Mouse (Mus musculus) neural tube, embryonic 11.5 days (tissue): ENCODE results near the gene Stau1. TPM values are rescaled to one million over a fixed set of nuclear protein-coding genes. Genes with fewer than 3 reads are reported as not detected.

Source experiments
- ATAC-seq: fragments of 200-750 bp; cut with Nextera tagmentation; 2 replicates; pipeline ENCODE4 v1.8.0; 2017; ENCODE audit warnings: moderate number of reproducible peaks, mild to moderate bottlenecking, moderate TSS enrichment, moderate library complexity; ENCODE audit not compliant: insufficient read depth, low FRiP score, low TSS enrichment
- DNase-seq: peaks from one replicate; pipeline ENCODE4 v3.0.0-alpha.2; 2015; ENCODE audit warnings: low spot score
- H3K27ac ChIP-seq: fragments of 300-500 bp; sonication (generic); 2 replicates; pipeline ENCODE4 v1.5.1; 2014; ENCODE audit warnings: low read depth, mild to moderate bottlenecking, low read length
- H3K27me3 ChIP-seq: fragments of 300-500 bp; sonication (generic); 2 replicates; pipeline ENCODE4 v1.6.1; 2014; ENCODE audit warnings: mild to moderate bottlenecking, low read length, mixed read lengths; ENCODE audit not compliant: control insufficient read depth, insufficient read depth
- H3K36me3 ChIP-seq: fragments of 300-500 bp; sonication (generic); 2 replicates; pipeline ENCODE4 v1.6.1; 2014; ENCODE audit warnings: mild to moderate bottlenecking, low read length, moderate library complexity, mixed read lengths; ENCODE audit not compliant: control insufficient read depth, insufficient read depth
- H3K4me1 ChIP-seq: fragments of 300-500 bp; sonication (generic); 2 replicates; pipeline ENCODE4 v1.6.1; 2014; ENCODE audit warnings: low read length, mixed read lengths; ENCODE audit not compliant: control insufficient read depth, insufficient read depth
- H3K4me2 ChIP-seq: fragments of 300-500 bp; sonication (generic); 2 replicates; pipeline ENCODE4 v1.6.1; 2014; ENCODE audit warnings: low read depth, mild to moderate bottlenecking, moderate library complexity
- H3K4me3 ChIP-seq: fragments of 300-500 bp; sonication (generic); 2 replicates; pipeline ENCODE4 v1.5.1; 2014; ENCODE audit warnings: low read depth, low read length
- H3K9ac ChIP-seq: fragments of 300-500 bp; sonication (generic); 2 replicates; pipeline ENCODE4 v1.6.1; 2014; ENCODE audit warnings: mild to moderate bottlenecking, low read length
- H3K9me3 ChIP-seq: fragments of 300-500 bp; sonication (generic); 2 replicates; pipeline ENCODE4 v1.6.1; 2016; ENCODE audit warnings: low read length; ENCODE audit not compliant: control insufficient read depth
- WGBS: fragments of 180-500 bp; shearing (Covaris S2); extraction: QIAGEN DNeasy Blood & Tissue Kit; methylation state at CpG from one replicate; pipeline ENCODE4 v1.1.7; 2014; 5-methylcytosine and 5-hydroxymethylcytosine counted together
- polyA plus RNA-seq: library from polyadenylated mRNA; unstranded; fragments of >200 nt; fragmentation: Nextera tagmentation; extraction: Ambion mirVana; gene quantifications from 2 replicates; pipeline ENCODE4 v1.2.1, GENCODE M21; 2014

Stau1 gene
- polyA plus RNA-seq, result 103 and 109 TPM in 2 replicates

DNA sequence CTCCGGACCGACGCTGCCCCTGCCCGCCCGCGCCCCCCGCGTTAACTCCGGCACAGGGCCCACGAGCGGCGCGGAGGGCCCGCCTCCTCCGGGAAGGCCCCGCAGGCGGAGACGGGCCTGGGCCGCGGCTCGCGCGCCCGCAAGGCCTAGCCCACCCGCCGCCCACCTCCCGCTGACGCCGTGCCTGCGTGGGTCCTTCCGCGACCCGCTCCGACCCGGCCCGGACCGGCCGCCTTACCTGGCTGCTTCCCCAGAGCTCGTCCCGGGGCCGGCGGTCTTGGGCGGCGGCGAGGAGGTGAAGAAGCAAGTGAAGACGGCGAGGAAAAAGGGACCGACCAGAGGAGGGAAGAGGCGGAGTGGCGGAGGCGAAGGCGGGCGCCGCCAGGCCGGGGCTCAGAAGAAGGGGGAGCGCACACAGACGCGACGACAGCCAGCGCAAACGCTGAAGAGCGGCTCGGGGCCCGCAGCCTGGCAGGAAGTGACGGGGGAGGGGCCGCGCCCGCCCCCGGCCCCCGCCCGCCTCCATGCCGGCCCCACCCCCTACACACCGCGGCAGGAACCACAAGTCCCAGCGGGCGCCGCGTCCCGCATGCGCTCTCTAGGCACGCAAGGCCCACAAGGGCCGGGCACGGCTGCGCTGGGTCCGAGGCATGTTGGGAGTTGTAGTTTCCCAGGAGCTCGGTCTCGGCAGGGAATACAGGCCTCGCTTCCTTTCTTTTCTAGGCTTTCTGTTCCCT is at the start of gene Stau1:
Gene Stau1, minus strand, starts transcription at position 504 of the 737 bp plus-strand sequence.
- ATAC-seq, result peak; percentile 98

DNA sequence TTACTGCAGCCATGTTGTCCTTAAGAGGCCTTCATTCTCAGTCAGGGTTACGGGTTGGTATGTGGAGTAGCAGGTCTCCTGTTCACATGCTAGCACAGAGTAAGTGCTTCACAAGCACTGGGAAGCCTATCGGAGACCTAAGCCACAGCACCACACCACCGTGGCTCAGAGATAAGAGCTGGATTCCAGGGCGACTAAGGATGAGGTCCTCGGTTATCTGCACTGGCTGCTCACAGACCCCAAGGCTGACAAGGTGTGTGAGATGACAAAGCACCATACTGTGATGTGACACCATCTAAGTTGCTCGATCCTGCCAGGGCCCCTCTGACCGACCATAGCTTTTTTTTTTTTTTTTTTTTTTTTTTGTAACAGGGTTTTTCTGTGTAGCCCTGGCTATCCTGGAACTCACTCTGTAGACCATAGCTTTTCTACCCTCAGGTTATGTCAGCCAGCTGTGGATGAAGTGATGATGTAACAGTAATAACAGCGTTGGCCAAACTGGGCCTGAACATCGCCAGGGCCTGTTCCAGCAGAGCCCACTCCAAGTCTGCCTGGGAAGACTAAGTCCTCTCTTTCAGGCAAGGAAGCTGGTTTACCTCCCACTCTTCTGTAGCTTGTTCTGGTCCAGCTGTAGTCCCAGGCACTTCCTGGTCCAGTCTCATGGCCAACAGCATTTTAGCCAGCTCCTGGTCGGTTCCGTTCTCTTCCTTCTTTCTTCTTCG is 47.5 kb upstream of the Stau1 start:
- WGBS, result 94% methylated on average over 12 of the region's 12 CpGs
- H3K4me1 ChIP-seq, result no peaks in the 10 kb centered on the region
- H3K27me3 ChIP-seq, result no peaks in the 10 kb centered on the region
- H3K9ac ChIP-seq, result no peak overlapping the region
- peaks cover 30% of the 10 kb centered on the region for H3K36me3 ChIP-seq
- H3K4me2 ChIP-seq, result no peak overlapping the region
- ATAC-seq, result no peak
- H3K9me3 ChIP-seq, result no peaks in the 10 kb centered on the region
- DNase-seq, result no peak
- H3K27ac ChIP-seq, result no peak overlapping the region
- no peak overlapping the region for H3K4me3 ChIP-seq

More for the DNA sequence above, at the start of gene Stau1:
- H3K27me3 ChIP-seq, result no peaks in the 10 kb centered on the region
- peak within 1 kb of the TSS; percentile 94 for H3K9ac ChIP-seq
- under 1% methylated on average over 68 of the region's 88 CpGs for WGBS
- peak within 1 kb of the TSS; percentile 99 for H3K4me3 ChIP-seq
- DNase-seq, result peak; percentile 98
- H3K9me3 ChIP-seq, result no peaks in the 10 kb centered on the region
- peaks cover 10% of the 10 kb centered on the region for H3K4me1 ChIP-seq
- H3K4me2 ChIP-seq, result peak within 1 kb of the TSS; percentile 86
- H3K27ac ChIP-seq, result peak within 1 kb of the TSS; percentile 96
- H3K36me3 ChIP-seq, result no peaks in the 10 kb centered on the region

DNA sequence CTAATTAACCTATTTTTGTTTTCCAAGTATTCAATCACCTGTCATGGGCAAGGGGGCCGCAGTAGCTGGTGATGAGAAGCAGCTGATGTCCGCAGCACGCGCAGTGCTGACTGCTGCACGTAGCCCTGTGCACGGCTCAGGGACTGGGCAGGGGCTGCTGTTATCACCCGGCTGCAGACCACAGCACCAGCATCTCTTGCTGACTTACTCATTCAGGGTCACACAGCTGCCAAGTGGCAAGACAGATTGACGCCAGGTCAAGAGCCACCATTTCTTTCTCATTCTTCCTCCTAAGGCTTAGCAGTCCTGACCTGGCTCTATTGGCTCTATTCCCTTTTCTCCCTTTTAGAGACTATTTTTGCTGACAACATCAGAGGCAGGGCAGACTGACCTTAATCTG is 43.3 kb upstream of the Stau1 start:
- WGBS, result 76% methylated on average over 8 of the region's 8 CpGs
- peaks cover 39% of the 10 kb centered on the region for H3K36me3 ChIP-seq
- H3K9me3 ChIP-seq, result no peaks in the 10 kb centered on the region
- no peak for ATAC-seq
- H3K9ac ChIP-seq, result no peak overlapping the region
- no peak for DNase-seq
- no peak overlapping the region for H3K4me2 ChIP-seq
- no peaks in the 10 kb centered on the region for H3K27me3 ChIP-seq
- H3K27ac ChIP-seq, result no peak overlapping the region
- no peaks in the 10 kb centered on the region for H3K4me1 ChIP-seq
- no peak overlapping the region for H3K4me3 ChIP-seq

DNA sequence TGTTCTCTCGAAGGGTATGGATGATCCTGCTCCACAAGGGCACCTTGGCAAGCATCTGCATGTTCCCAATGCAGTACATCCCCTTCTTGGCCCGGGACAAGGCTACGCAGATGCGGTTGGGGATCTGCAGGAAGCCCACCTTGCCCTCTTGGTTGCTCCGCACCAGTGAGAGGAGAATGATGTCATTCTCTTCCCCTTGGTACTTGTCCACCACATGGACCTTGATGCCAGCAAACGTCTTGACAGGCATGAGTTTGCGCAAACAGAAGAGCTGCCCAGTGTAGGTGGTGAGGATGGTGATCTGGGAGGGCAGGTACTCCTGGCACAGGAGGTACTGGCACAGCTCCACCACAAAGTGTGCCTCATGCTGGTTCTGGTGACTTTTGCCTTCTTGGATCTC is 42.6 kb upstream of the Stau1 start:
- Histone ChIP-seq H3K4me1 (no peaks in the 10 kb centered on the region), H3K36me3 (peaks cover 42% of the 10 kb centered on the region), H3K9me3 (no peaks in the 10 kb centered on the region), H3K4me3 (no peak overlapping the region), H3K9ac (no peak overlapping the region), H3K4me2 (no peak overlapping the region), H3K27me3 (no peaks in the 10 kb centered on the region), H3K27ac (no peak overlapping the region)
- no peak for ATAC-seq
- 97% methylated on average over 7 of the region's 7 CpGs for WGBS
- DNase-seq, result no peak

DNA sequence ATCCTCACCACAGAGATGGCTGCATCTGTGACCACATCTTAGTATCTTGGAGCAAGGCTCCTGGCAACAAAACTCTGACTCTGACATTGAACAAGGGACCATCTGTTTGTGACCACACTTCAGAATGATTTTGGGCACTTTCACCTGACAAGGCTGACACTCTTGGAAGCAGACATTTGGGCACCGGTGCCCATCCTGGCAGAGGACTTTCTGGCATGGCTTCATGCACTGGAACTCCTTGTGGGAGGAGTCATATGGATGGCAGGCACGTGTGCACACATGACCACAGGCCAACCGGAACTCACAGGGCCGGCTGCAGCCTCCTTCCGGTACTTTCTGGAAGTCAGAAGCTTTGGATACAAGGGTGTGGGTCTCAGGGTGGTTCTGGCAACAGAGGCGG is 42.2 kb upstream of the Stau1 start:
- Histone ChIP-seq H3K4me3 (no peak overlapping the region), H3K27ac (no peak overlapping the region), H3K9me3 (no peaks in the 10 kb centered on the region), H3K4me2 (no peak overlapping the region), H3K36me3 (peaks cover 46% of the 10 kb centered on the region), H3K9ac (no peak overlapping the region), H3K4me1 (no peaks in the 10 kb centered on the region), H3K27me3 (no peaks in the 10 kb centered on the region)
- WGBS, result 91% methylated on average over 6 of the region's 6 CpGs
- DNase-seq (no peak), ATAC-seq (no peak)

DNA sequence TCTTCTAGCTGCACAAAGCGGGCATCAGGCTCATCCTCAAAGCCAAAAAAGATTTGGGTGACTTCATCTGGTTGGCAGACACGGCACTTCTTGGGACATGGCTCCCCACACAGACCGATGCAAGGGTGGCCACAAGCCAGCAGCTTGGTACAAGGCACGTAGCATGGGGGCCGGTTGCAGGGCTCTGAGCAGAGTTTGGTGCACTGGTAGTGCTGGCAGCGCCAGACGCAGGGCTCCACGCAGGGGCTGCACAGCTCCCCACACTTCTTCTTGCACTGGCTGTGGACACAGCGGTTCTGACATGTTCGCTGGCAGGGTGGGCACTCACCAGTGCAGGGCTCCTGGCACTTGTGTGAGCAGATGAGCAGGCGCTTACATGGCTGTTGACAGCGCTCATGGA is 41.6 kb upstream of the Stau1 start:
- Histone ChIP-seq H3K4me2 (no peak overlapping the region), H3K9ac (no peak overlapping the region), H3K4me1 (no peaks in the 10 kb centered on the region), H3K27me3 (no peaks in the 10 kb centered on the region), H3K27ac (no peak overlapping the region), H3K9me3 (no peaks in the 10 kb centered on the region), H3K36me3 (peaks cover 45% of the 10 kb centered on the region), H3K4me3 (no peak overlapping the region)
- ATAC-seq, result no peak
- 93% methylated on average over 12 of the region's 12 CpGs for WGBS
- DNase-seq, result no peak

DNA sequence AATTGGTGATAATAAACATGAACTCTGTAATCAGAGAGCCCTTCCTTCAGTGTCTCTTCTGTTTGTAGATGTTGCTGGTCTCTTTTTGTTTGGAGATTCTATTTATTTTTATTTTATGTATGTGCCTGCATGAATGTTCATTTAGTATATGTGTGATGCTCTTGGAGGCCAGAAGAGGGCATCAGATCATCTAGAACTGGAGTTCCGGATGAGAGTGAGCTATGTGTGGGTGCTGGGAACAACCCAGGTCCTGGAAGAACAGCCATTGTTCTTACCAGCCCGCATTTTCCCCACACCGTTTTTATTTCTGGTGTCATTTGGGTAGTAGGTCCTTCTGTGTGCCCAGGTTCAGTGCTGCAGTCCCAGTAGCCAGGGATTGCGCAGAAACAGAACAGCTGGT is 34.4 kb upstream of the Stau1 start:
- H3K9me3 ChIP-seq, result no peaks in the 10 kb centered on the region
- H3K4me2 ChIP-seq, result no peak overlapping the region
- DNase-seq (no peak), ATAC-seq (no peak)
- no peaks in the 10 kb centered on the region for H3K27me3 ChIP-seq
- no peaks in the 10 kb centered on the region for H3K4me1 ChIP-seq
- H3K36me3 ChIP-seq, result peaks cover 43% of the 10 kb centered on the region
- H3K4me3 ChIP-seq, result no peak overlapping the region
- H3K9ac ChIP-seq, result no peak overlapping the region
- 95% methylated on average over 4 of the region's 4 CpGs for WGBS
- H3K27ac ChIP-seq, result no peak overlapping the region

DNA sequence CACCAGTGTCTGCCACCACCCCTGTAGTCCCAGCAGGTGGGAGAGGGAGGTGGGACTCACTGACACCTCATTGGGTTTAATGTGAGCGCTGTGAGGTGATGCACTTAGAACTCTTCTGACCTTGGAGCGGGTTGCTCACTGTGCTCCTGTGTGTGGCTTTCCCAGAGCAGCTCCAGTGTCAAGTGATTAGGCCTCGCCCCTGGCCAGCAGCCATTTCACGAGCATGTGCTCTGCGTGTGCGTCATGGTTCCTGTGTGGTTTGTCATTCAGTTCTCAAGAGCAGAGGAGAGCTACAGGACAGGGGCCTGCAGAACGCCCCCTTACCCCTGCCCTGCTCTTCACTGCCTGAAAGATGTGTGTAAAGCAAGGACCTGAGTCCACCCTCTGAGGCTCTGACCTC is 32.5 kb upstream of the Stau1 start:
- Histone ChIP-seq H3K9me3 (no peaks in the 10 kb centered on the region), H3K27ac (no peak overlapping the region), H3K36me3 (peaks cover 41% of the 10 kb centered on the region), H3K4me1 (no peaks in the 10 kb centered on the region), H3K4me3 (no peak overlapping the region), H3K4me2 (no peak overlapping the region), H3K27me3 (no peaks in the 10 kb centered on the region), H3K9ac (no peak overlapping the region)
- DNase-seq, result no peak
- WGBS, result 95% methylated on average over 7 of the region's 7 CpGs
- no peak for ATAC-seq

DNA sequence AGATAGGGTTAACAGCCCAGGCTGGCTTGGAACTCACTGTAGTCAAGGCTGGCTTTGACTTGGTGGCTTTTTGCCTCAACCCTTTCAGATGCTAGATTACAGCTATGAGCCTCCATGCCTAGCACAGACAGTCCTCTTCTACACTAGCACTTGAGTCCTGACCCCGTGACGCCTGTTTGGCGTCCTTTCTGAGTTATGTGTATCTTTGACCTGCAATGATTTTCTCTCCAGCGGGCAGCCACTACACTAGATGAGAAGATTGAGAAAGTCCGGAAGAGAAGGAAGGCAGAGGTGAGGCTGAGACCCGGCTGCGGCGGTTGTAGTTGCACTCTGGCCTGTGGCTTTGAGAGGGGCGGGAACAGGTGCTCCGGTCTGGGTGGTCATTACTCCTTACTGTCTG is 23.3 kb upstream of the Stau1 start:
- Histone ChIP-seq H3K4me1 (peaks cover 7% of the 10 kb centered on the region; the same call in 1 of the 2 replicates), H3K36me3 (peaks cover 20% of the 10 kb centered on the region), H3K27ac (no peak overlapping the region), H3K9me3 (no peaks in the 10 kb centered on the region), H3K27me3 (no peaks in the 10 kb centered on the region), H3K9ac (no peak overlapping the region), H3K4me2 (no peak overlapping the region), H3K4me3 (no peak overlapping the region)
- ATAC-seq, result no peak
- WGBS, result 88% methylated on average over 10 of the region's 10 CpGs
- DNase-seq, result no peak
